Mouse (Mus musculus): Measurements from ENCODE around the gene Cd24a.

GRCm38 (mm10) chr10:43624791-43625398 lies 46.8 kb downstream of the Cd24a start:
- TF ChIP-seq CTCF (IDR thresholded peaks at IDR 0.05; ENCODE audit: control insufficient read depth, insufficient read depth, low read length), result no peak
- TF ChIP-seq POLR2A (IDR thresholded peaks at IDR 0.05; ENCODE audit: borderline replicate concordance, control insufficient read depth, low read depth, low read length), result no peak
